Mouse (Mus musculus) ovary, postnatal 36 days (tissue): Measurements from ENCODE around the gene Gad2.

Experiments used
- DNase-seq: peaks from one replicate; pipeline ENCODE4 v3.0.0; 2022; ENCODE audit warnings: low spot score, mixed read lengths

The Gad2 gene

GRCm38 (mm10) chr2:22648394-22648793, 26.4 kb downstream of the Gad2 start:
- DNase-seq: no peak

GRCm38 (mm10) chr2:22651826-22652225, 29.8 kb downstream of the Gad2 start:
- no peak for DNase-seq

- no peak for DNase-seq
These were observed 41.7 kb downstream of the Gad2 start for GRCm38 (mm10) chr2:22663731-22664130.

- no peak for DNase-seq
These were observed 48.4 kb downstream of the Gad2 start for GRCm38 (mm10) chr2:22670415-22670814.

DNA sequence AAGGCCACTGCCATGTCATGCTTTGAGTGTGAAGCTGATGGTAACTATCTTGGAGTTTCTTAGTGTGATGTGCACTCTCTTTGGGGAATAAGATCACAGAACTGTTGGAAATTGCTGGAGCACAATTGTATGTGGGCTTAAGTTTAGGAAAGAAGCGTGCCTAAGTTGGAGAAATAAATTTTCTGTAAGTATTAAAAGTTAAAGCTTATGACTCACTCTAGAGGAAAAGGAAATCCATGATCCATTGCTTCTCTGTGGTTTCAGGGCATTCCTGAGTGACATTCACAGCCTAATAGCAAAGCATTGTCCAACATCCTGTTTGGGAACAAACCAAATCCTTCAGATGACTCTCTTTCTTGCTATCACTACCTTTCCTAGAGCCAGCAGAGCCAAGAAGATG, 49.3 kb downstream of the Gad2 start:
- DNase-seq: no peak

DNA sequence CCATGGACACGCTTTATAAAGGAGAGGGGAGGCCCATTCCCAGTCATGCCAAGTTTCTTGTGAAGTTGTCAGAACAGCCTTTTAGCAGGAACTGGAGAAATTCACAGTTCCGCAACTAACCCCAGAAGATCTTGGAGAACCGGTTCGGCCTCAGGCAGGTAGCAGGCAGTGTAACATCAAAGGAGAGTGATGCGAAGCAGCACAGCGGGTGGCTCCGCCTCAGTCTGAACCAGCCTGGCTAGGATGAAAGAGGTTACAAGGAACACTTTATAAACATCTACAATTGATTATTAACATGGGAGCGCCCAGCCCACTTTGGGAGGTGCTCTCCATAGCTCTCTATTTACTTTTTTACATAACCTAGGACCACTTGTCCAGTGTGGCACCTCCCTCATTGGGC, 55.1 kb downstream of the Gad2 start:
- peak; percentile 4 for DNase-seq

GRCm38 (mm10) chr2:22679944-22680343, 57.9 kb downstream of the Gad2 start:
- no peak for DNase-seq

DNA sequence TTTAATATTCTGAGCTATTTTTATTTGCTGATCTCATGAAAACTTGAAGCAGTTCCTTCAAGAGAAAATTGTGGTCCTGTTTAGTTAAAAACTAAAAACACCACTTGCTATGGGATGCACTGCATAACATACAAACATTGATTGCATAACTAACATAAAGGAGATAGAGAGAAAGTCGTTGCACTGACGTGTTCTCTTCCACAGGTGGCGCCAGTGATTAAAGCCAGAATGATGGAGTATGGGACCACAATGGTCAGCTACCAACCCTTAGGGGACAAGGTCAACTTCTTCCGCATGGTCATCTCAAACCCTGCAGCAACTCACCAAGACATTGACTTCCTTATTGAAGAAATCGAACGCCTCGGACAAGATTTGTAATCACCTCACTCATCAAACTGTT, 68.0 kb downstream of the Gad2 start:
- no peak for DNase-seq

GRCm38 (mm10) chr2:22704780-22705727, 83.0 kb downstream of the Gad2 start:
- DNase-seq: no peak

GRCm38 (mm10) chr2:22706233-22706632, 84.2 kb downstream of the Gad2 start:
- no peak for DNase-seq

- DNase-seq: no peak
These were observed 99.8 kb downstream of the Gad2 start for GRCm38 (mm10) chr2:22721522-22722470.

DNA sequence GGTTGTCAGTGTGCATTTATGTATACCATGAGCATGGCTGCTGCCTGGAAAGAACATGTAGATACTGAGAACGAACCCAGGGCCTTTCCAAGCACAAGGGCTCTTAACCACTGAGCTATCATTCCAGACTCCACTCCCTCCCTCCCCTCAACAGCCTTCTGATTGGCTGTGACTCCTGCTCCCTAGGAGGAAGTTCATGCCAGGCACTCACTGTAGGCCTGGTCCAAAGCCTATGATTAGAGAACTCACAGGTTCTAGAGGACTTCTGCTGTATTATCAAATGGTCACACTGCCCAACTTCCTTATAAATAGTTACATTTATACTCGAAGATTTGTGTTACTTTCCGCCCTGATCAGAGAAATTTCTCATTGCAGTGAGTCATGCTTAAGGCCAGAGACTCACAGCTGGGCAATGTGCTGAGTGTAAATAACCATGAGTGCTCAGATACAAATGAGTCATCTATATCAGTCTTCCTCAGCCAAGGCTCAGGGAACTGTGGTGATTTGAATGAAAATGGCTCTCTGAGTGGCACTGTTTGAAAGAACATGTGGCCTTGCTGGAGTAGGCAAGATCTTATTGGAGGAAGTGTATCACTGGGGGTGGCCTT, 102.0 kb downstream of the Gad2 start:
- no peak for DNase-seq

DNA sequence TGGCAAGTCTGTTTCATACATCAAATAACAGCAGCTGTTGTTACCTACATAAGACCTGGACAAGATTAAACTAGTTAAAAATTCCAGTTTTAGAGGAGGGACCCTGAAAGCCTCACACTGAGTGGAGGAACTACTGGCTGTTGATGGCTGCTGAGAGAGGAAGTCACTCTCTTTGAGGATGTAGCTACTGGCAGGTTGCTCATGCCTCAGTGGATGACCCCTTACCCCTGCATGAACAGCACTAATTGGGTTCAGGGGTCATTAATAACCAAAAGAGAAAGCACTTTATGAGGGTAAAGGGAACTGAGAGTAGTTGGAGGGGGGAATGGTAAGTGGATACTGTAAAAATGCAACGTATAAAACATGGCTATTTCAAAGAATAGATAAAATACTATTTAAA, 105.1 kb downstream of the Gad2 start:
- no peak for DNase-seq

GRCm38 (mm10) chr2:22736134-22736533, 114.1 kb downstream of the Gad2 start:
- no peak for DNase-seq

- DNase-seq: no peak
These were observed 117.4 kb downstream of the Gad2 start for GRCm38 (mm10) chr2:22739369-22739768.

- DNase-seq: no peak
These were observed 118.4 kb downstream of the Gad2 start for GRCm38 (mm10) chr2:22740441-22740840.

- no peak for DNase-seq
These were observed 119.2 kb downstream of the Gad2 start for GRCm38 (mm10) chr2:22741222-22741621.
